Mouse (Mus musculus): Measurements from ENCODE around the gene 2610318N02Rik.

2610318N02Rik gene

GRCm38 (mm10) chr16:17110771-17111743 lies 13.9 kb downstream of the 2610318N02Rik start, which contains the start of gene Ppil2:
TSS of gene Ppil2 (minus strand) at chr16:17111257.
- DNase-seq: peak; percentile 75

DNA sequence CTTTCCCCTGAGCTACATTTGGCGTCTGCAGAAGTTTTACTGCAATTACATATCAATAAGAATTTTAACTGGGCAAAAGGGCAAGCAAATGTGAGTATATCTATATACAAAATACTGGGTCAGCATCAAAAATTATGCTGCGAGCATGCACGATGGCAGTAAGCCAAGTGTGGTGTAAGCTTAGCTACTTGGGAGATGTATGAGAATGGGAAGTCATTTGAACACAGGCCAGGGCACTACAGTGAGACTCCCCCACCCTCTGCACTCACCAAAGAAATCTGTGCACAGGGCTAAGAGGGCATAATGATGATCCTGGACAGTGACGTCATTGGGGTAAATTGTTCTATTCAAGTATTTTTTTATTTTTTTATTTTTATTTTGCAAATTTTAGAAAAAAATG lies 20.4 kb downstream of the 2610318N02Rik start:
- no peak for DNase-seq

DNA sequence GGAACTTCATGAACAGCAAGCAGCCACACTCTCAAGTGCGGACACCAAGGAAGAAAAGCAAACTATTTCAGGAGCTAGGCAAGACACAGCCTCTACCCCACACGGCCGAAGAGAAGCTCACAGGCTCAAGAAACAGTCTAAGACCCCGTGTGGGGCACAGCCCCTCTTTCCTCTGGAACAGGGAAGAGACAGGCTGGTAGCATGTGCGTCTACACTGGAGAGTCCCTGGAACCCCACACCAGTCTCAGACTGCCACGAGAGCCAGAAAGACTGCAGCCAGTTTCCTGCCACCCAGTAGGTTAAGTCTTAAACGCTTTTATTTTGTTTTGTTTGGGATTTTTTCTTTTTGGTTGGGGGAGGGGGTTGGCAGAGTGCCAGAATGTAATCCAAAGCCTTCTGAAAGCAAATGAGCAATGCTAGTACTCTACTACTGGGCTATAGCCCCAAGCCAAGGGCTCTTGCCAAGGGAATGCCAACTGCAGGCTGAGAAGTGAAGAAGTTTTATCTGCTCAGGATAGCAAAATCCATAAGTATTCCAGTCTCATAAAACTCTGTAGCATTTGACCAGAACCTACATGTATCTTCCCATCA lies 22.2 kb downstream of the 2610318N02Rik start:
- no peak for DNase-seq

GRCm38 (mm10) chr16:17096938-17097337 lies 28.0 kb downstream of the 2610318N02Rik start:
- no peak for DNase-seq

GRCm38 (mm10) chr16:17088346-17088745 lies 36.6 kb downstream of the 2610318N02Rik start:
- no peak for DNase-seq

DNA sequence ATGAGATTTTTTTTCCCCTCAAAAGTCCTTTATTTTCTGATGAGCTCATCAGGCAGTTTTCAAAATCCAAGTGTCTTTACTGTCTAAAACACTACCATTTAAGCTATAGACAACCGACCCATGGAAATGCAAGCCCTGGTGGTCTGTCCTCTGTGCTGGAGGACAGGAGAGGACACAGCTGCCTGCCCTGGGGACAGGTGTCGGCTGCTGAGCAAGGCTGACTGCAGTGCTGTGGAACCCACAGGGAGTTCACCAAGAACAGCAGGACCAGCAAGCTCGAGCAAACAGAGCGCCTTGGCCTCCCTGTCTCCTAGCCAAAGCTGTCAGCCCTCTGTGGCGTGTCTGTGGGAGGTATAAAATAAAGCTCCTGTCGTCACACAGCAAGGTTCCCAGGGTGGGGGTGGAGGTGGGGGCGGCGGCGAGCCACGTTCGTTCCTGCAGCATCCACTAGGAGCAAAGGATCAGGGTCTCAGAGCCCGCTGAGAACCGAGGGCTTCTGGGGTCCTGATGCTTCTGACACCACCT lies 38.2 kb downstream of the 2610318N02Rik start:
- DNase-seq: no peak

- DNase-seq: no peak
Observed at GRCm38 (mm10) chr16:17086241-17086640, 38.7 kb downstream of the 2610318N02Rik start.

DNA sequence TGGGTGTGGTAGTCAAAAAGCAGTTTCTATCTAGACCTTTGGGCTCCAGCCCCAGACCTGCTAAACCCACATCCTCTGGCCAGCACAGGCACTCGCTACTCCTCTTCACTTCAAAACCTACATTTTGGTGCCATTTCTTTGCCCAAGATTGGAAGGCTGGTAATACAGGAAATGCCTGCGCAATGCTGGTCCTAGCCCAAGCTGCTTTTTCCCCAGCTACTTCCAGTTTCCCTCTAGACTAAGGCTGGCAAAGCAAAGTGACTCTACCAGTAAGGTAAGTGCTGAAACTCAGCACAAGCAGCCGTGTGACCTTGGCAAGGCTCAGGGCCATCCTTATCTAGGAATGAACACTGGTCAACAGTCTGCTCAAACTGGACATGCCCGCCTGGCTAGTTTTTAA lies 39.3 kb downstream of the 2610318N02Rik start:
- no peak for DNase-seq

- no peak for DNase-seq
Observed at GRCm38 (mm10) chr16:17082121-17082792, 42.7 kb downstream of the 2610318N02Rik start.

DNA sequence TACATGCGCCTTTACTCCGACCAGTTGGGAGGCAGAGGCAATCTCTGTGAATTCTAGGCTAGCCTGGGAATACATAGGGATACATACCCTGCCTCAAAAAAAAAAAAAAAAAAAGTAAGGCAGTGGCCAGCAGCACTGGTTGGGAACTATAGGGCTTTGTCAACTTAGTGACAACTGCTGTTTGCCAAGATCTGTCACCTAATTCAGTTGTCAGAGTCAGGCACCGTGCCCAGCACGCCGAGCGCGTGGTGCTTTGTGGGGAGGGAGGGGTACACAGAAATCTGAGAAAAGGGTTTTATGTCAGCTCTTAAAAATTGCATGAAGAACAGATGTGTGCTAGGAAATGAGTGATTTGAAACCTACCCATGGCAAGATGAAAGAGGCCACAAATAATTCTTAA lies 46.9 kb downstream of the 2610318N02Rik start:
- no peak for DNase-seq

GRCm38 (mm10) chr16:17076869-17077268 lies 48.1 kb downstream of the 2610318N02Rik start:
- no peak for DNase-seq

DNA sequence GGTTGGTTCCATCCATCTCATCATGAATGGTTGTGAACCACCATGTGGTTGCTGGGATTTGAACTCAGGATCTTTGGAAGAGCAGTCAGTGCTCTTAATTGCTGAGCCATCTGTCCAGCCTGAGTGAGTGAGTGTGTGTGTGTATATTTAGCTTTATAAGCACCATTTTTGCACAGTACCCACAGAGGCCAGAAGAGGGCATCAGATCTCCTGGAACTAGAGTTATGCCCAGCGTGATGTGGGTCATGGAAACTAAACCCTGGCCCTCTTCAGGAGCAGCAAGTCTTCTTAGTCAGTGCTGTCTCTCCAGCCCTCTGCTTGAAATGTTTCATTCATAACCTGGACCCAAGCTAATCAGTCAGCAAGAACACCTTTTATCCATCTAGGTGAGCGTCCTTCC lies 48.7 kb downstream of the 2610318N02Rik start:
- no peak for DNase-seq

GRCm38 (mm10) chr16:17073000-17073399 lies 52.0 kb downstream of the 2610318N02Rik start:
- DNase-seq: no peak

DNA sequence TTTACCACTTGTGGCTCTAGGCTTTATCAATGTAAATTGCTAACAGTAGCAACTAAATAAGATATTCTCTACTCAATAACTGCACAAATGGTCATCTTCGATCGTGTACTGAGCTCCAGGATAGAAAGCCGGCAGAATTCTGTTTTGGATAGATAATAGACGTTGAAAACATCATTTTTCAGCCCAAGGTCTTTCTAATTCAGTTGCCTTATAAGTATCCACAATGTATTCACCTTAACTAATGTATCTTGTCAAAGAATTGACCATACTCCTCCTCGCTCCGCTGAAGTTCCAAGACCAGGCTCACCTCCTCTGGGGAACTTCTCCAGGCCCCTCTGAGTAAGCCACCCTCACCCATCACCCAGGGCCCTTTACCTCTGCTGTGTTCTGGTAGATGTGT lies 54.3 kb downstream of the 2610318N02Rik start:
- DNase-seq: no peak

GRCm38 (mm10) chr16:17069511-17070443 lies 55.2 kb downstream of the 2610318N02Rik start, which contains the start of gene Ypel1:
TSS of gene Ypel1 (plus strand) at chr16:17069696.
- DNase-seq: peak; percentile 90

GRCm38 (mm10) chr16:17067552-17067951 lies 57.4 kb downstream of the 2610318N02Rik start:
- no peak for DNase-seq
